Mouse (Mus musculus) heart, adult 2 months (tissue): ENCODE data around the gene Ak4.

Source experiments
- CTCF ChIP-seq: fragments of 200-600 bp; IDR thresholded peaks from 2 replicates; pipeline ENCODE4 v1.8.1; 2022; ENCODE audit warnings: antibody characterized with exemption, mild to moderate bottlenecking, moderate library complexity
- POLR2A ChIP-seq: fragments of 200-500 bp; IDR thresholded peaks from 2 replicates; pipeline ENCODE4 v1.6.1; 2011; ENCODE audit warnings: mild to moderate bottlenecking, low read depth, low read length, control low read depth; ENCODE audit not compliant: insufficient read depth

DNA sequence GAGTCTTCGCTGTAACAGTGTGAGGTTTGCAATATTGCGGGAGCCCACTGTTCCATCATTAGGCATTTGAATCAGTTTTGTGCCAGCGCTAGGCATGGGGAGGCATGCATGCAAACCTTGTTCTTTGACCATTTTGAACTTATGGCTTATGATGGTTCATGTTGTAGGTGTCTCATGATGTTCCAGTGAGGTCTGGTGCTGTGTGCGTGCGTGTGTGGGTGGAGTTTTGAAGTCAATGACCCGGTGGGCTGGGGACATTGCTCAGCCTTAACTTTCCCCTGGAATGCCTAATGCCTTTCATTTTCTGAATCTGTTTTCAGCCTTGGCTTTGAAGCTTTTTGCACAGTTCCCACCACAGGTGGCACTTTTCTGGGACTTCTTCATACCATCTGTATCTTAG, 10.9 kb downstream of the Ak4 start:
- TF ChIP-seq CTCF (no peak), POLR2A (no peak)
